Mouse (Mus musculus) spleen, adult 2 months (tissue): ENCODE measurements around the gene Pkmyt1. TPM values are rescaled to one million over a fixed set of nuclear protein-coding genes. Genes with fewer than 3 reads are reported as not detected.

ENCODE experiments used
- DNase-seq, 2 experiments: peaks; one replicate each; pipeline versions ENCODE4 v3.0.0 to v3.0.0-alpha.2; 2012 to 2021; ENCODE audit warnings: low spot score in 2 of 2, low read depth in 1 of 2
- H3K27ac ChIP-seq: fragments of 200-500 bp; 2 replicates; pipeline ENCODE4 v1.5.1; 2012; ENCODE audit warnings: low read length, inconsistent platforms; ENCODE audit not compliant: insufficient read depth
- H3K27me3 ChIP-seq: fragments of 200-500 bp; 2 replicates; pipeline ENCODE4 v1.6.1; 2012; ENCODE audit warnings: mild to moderate bottlenecking, moderate library complexity, low read length, inconsistent platforms; ENCODE audit not compliant: control insufficient read depth, insufficient read depth
- H3K36me3 ChIP-seq: fragments of 200-500 bp; 2 replicates; pipeline ENCODE4 v1.6.1; 2012; ENCODE audit warnings: mild to moderate bottlenecking, low read length, inconsistent platforms; ENCODE audit not compliant: control insufficient read depth, insufficient read depth
- H3K4me1 ChIP-seq: fragments of 200-500 bp; 2 replicates; pipeline ENCODE4 v1.6.1; 2011; ENCODE audit warnings: inconsistent platforms; ENCODE audit not compliant: control insufficient read depth, insufficient read depth, insufficient read length
- H3K4me3 ChIP-seq: fragments of 200-500 bp; 2 replicates; pipeline ENCODE4 v1.5.1; 2011; ENCODE audit warnings: mild to moderate bottlenecking, inconsistent platforms; ENCODE audit not compliant: insufficient read depth, insufficient read length; ENCODE audit errors: extremely low read depth
- CTCF ChIP-seq: fragments of 200-500 bp; IDR thresholded peaks from 2 replicates; pipeline ENCODE4 v1.5.1; 2011; ENCODE audit warnings: mild to moderate bottlenecking, inconsistent platforms; ENCODE audit not compliant: insufficient read depth, insufficient read length, insufficient replicate concordance; ENCODE audit errors: extremely low read depth
- POLR2A ChIP-seq: fragments of 200-500 bp; IDR thresholded peaks from 2 replicates; pipeline ENCODE4 v1.6.1; 2011; ENCODE audit warnings: low read depth, low read length, inconsistent platforms
- WGBS: fragments of 180-500 bp; shearing (Covaris S2); methylation state at CpG from one replicate; pipeline ENCODE4 v1.1.7; 2018; 5-methylcytosine and 5-hydroxymethylcytosine counted together
- polyA plus RNA-seq: library from polyadenylated mRNA; depleted of rRNA; stranded (reverse); fragments of >200 nt; gene quantifications from 2 replicates; pipeline ENCODE4 v1.2.3, GENCODE M21; 2012

Pkmyt1 gene
- polyA plus RNA-seq, 1 experiment = 48.3 TPM

DNA sequence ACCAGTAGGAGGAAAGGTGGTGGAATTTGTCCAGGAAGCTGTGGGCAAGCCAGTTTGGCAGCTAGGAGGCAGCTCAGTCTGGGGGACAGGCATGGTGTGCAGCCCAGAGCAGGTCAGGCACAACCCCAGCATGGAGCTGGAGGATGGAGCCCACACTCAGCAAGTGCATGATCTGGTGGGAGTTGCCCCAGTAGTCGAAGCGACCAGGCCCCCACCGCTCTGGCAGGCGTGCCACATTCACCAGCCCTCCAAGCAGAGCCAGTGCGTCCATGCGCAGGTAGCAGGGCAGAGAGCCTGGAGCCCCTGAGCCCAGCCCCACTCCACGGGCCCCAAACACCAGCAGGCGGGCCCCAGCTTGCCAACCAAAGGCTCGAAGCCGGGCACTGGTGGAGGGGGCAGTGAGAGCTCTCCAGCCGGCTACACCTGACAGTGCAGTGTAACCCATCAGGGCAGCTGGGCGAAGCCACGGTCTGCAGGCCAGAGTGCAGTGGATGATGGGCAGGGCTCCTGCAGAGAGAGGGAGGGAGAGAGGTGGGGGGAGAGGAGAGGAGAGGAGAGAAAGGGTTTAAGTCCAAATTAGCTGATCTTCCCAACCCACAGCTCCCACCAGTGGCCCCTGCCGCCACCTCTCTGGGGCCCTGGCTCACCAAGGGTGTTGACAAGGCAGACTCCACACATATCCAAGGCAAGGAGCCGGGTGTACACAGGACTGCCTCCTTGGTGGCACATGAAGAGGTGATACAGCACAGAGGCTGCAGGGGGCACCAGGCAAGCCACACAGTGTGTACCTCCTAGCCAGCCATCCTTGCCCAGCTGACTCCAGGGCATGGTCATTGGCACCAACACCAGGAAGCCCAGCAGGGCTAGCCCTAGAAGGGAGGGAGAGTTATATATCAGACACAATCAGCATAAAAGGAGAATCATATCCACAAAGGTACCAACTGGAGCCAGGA lies 11.6 kb downstream of the Pkmyt1 start:
- Histone ChIP-seq H3K4me1 (peaks cover 17% of the 10 kb centered on the region), H3K27ac (no peak overlapping the region), H3K36me3 (0 out of 2 replicates have a peak, but pooled peaks cover 1% of the 10 kb centered on the region), H3K4me3 (no peak overlapping the region), H3K27me3 (peaks cover 20% of the 10 kb centered on the region)
- no peak for DNase-seq
- no peak for TF ChIP-seq POLR2A
- TF ChIP-seq CTCF = no peak
- WGBS = 88% methylated on average over 15 of the region's 15 CpGs

DNA sequence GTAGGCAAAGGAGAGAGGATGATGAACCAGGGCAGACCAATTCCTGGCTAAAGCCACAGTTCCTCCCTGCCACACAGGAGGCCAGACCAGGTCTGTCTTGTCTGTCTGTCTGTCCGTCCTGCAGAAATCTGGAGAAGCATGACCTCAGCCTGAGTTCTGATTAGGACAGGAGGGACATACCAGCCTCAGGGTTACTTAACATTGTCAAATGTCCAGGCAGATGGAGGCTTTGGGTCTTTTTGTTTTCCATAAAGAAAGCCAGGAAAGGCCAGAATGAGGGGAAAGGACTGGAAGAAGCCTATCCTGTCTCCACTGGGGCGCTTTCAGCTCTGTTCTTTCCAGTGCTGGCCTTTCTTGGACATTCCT lies 12.7 kb downstream of the Pkmyt1 start:
- H3K36me3 ChIP-seq = 0 out of 2 replicates have a peak, but pooled peaks cover under 1% of the 10 kb centered on the region
- 78% methylated on average over 2 of the region's 2 CpGs for WGBS
- H3K4me1 ChIP-seq = peaks cover 17% of the 10 kb centered on the region
- TF ChIP-seq CTCF (no peak), POLR2A (no peak)
- peaks cover 20% of the 10 kb centered on the region for H3K27me3 ChIP-seq
- no peak for DNase-seq
- no peak overlapping the region for H3K27ac ChIP-seq
- H3K4me3 ChIP-seq = no peak overlapping the region

DNA sequence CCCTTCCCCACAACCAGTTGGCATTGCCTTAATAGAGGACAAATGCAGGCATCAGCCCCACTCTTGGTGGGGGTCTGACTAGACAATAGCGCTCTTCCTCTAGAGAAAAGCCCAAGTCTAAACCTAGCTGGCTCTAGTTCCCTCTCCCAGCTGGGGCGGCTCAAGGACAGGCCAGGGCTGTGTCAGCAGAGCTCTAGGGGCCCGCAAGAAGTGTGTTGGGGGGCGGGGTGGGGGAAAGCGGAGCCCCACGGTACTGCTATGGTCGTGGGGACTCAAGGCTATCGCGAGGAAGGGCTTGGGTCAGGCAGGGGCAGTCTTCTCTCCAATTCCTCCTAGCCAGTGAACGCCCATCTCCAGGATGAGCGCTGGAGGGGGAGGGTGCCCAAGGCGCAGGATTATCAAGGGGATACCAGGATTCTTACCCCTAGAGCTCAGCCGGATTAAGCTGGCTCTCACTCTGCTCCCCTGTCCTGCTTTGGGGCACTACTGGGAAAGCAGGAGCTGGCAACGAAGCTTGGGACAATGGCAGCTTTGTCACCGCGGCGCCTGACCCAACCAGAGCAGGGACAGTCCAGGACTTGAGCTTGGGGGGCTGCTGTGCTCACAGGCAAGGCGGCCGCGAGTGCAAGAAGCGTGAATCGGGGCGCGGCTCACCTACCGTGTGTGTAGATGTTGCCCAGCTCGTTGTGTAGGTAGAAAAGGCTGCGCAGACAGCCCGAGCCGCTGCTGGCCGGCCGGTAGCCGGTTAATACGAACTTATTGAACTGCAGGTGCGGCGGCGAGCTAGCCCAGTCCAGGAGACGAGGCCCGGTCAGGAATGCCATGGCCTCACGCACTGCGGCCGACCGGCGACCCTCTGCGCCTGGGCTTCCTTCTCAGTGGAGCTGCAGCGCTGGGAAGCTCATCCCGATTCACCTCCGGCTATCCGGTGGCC lies 13.3 kb downstream of the Pkmyt1 start:
- DNase-seq = no peak
- WGBS = 5% methylated on average over 48 of the region's 48 CpGs
- Histone ChIP-seq H3K4me1 (peaks cover 17% of the 10 kb centered on the region), H3K36me3 (no peaks in the 10 kb centered on the region), H3K27me3 (peaks cover 20% of the 10 kb centered on the region), H3K4me3 (peak overlapping the region; percentile 63), H3K27ac (no peak overlapping the region)
- no peak for TF ChIP-seq CTCF

GRCm38 (mm10) chr17:23740136-23740584 lies 14.0 kb downstream of the Pkmyt1 start:
- peaks cover 17% of the 10 kb centered on the region for H3K4me1 ChIP-seq
- peak overlapping the region; percentile 63 for H3K4me3 ChIP-seq
- peak in 1 of 2 experiments; percentile 70 for DNase-seq
- TF ChIP-seq POLR2A = no peak
- TF ChIP-seq CTCF = no peak
- WGBS = under 1% methylated on average over 45 of the region's 46 CpGs
- H3K27ac ChIP-seq = no peak overlapping the region
- peaks cover 24% of the 10 kb centered on the region for H3K27me3 ChIP-seq
- H3K36me3 ChIP-seq = no peaks in the 10 kb centered on the region

GRCm38 (mm10) chr17:23740598-23741021 lies 14.5 kb downstream of the Pkmyt1 start, which contains the start of gene Paqr4:
Gene Paqr4, minus strand, starts transcription at chr17:23740867.
- H3K4me1 ChIP-seq = peaks cover 17% of the 10 kb centered on the region
- H3K4me3 ChIP-seq = peak within 1 kb of the TSS; percentile 63
- DNase-seq = no peak
- no peak for TF ChIP-seq POLR2A
- H3K36me3 ChIP-seq = no peaks in the 10 kb centered on the region
- H3K27ac ChIP-seq = no peak within 1 kb of the TSS
- WGBS = 2% methylated on average over 13 of the region's 13 CpGs
- peaks cover 28% of the 10 kb centered on the region for H3K27me3 ChIP-seq

GRCm38 (mm10) chr17:23741359-23742209 lies 15.4 kb downstream of the Pkmyt1 start:
- no peak for DNase-seq
- Histone ChIP-seq H3K4me1 (peaks cover 20% of the 10 kb centered on the region), H3K36me3 (no peaks in the 10 kb centered on the region), H3K27ac (no peak overlapping the region), H3K4me3 (no peak overlapping the region), H3K27me3 (peaks cover 33% of the 10 kb centered on the region)
- WGBS = 52% methylated on average over 38 of the region's 38 CpGs
- TF ChIP-seq POLR2A (no peak), CTCF (no peak)
